Mouse (Mus musculus): ENCODE data around the gene Axdnd1.
A peak's percentile ranks its signal among the peaks of the same experiment; 100 is the strongest.
"Not testable (repeated sequence)": the region's sequence is repeated elsewhere in the genome, so short reads cannot be mapped to it uniquely, and the experiment has no call there.

The Axdnd1 gene

GRCm38 (mm10) chr1:156308595-156308994 lies 112.4 kb downstream of the Axdnd1 start:
- no peak for DNase-seq

GRCm38 (mm10) chr1:156302911-156303749 lies 117.8 kb downstream of the Axdnd1 start, which contains the start of gene Tdrd5:
Gene Tdrd5 (minus strand): TSS chr1:156303664.
- peak; percentile 72 to 78 for DNase-seq

GRCm38 (mm10) chr1:156290016-156290415 lies 130.9 kb downstream of the Axdnd1 start:
- no peak for DNase-seq

- DNase-seq = not testable (repeated sequence)
These were observed 131.8 kb downstream of the Axdnd1 start for GRCm38 (mm10) chr1:156289222-156289587.

GRCm38 (mm10) chr1:156288556-156289221 lies 132.3 kb downstream of the Axdnd1 start:
- no peak for DNase-seq

GRCm38 (mm10) chr1:156285541-156285896 lies 135.4 kb downstream of the Axdnd1 start:
- no peak for DNase-seq

- DNase-seq = no peak
These were observed 136.0 kb downstream of the Axdnd1 start for GRCm38 (mm10) chr1:156284851-156285540.

GRCm38 (mm10) chr1:156284207-156284606 lies 136.8 kb downstream of the Axdnd1 start:
- peak; percentile 19 to 44 for DNase-seq

- DNase-seq = peak; percentile 54 to 71
These were observed 140.8 kb downstream of the Axdnd1 start for GRCm38 (mm10) chr1:156280131-156280530.

- DNase-seq = no peak
These were observed 147.3 kb downstream of the Axdnd1 start for GRCm38 (mm10) chr1:156273647-156274046.

All from thymus, postnatal 36 days (tissue).